Mouse (Mus musculus) adrenal gland, adult 8-10 months (tissue): ENCODE measurements at regions not wholly inside any gene's neighbourhood (a gene's known extent, or its start where the extent isn't known, plus 50 kb on each side); places are given as distances from the start of the nearest gene placed in this dataset.

Experiments used
- DNase-seq: peaks from one replicate; pipeline ENCODE4 v3.0.0; 2022

DNA sequence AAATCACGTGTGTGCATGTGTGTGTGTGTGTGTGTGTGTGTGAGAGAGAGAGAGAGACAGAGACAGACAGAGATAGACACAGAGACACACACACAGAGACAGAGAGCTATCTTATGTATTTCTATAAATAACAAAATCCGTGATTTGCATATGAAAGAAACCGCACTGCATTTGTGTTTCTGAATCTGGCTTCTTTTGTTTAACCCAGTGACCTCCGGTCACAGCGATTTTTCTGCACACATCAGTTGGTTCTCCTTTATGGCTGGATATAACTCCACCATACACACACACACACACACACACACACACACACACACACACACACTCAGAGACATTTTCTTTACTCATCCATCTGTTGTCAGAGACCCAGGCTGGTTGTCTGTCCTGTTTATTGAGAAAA lies 58.2 kb upstream of the Lhx8 start:
- DNase-seq = no peak

DNA sequence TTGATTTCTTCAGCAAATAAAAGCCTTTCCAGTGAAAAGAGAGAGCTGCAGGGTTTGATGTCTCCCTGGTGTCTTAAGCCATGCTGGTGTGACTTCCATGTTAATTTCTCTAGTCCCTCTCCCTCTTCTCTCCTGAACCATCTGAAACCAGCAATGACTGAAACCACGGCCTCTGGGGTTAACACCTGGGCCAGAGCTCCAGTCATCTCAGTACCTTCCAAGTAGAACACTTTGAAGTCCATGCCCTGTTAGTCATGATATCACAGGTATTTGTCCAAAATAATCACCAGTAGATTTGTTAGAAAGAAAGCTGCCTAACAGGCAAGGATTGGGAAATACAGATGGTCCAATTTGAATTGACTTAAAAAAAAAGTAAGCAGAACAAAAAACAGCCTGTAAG lies 56.8 kb upstream of the Lhx8 start:
- DNase-seq = no peak

DNA sequence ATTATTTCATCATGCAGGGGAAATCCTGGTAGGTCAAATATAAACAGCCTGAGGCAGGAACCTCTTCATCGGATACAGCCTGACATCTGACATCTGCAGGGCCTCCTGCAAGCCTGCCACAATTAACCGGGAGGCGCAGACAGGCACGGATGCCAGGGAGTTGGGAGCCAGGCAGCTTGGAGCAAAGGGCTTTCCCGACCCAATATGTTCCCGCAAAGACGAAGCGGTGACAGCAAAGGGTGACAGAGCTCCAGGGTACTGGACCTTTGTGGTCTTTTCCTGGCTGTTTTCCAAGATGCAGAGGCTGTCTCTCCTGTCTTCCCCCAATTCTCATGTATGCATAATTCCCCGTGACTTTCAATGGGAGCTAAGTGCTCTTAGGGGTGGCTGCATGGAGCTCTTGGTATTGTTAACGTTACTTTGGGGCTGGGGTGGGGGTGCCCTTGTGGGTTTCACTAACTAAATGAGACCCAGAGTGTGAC lies 55.4 kb upstream of the Lhx8 start:
- DNase-seq = no peak

DNA sequence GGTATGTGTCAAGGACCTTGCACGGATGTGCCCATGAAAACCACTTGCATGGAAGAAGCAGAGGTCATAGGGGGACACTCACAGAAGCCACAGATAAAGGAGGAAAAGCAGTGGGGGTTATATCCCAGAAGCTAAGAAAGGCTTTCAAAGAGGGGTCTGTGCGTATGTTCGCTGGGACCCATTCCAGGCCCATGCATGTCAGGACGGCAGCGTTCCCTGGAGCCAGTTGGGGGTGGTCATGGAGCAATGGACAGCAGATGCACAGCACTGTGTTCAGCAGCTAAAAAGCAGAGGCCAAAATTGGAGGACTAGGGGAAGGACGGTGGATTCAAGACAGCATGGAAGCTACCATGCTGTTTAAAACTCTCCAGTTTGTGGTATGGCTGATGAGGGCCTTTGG lies 52.4 kb upstream of the Lhx8 start:
- DNase-seq = no peak

DNA sequence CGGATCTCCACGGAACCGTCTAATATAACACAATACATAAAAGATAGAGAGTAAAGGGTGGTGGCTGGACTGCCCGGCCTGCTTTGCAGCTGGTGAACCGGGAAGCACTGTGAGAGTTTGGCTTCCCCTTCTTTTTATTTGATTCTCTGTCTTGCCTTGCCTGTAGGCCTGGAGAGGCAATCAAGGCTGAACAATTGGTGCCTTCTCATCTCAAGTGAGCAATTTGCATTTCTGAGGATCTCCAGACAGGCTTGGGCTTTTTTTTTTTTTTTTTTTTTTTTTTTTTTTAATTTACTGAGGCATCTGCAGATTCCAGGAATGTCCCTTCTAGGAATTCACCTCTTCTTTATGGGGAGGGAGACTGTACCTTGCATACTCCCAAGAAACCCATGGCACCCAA lies 51.1 kb upstream of the Lhx8 start:
- no peak for DNase-seq
